Mouse (Mus musculus) layer of hippocampus, postnatal 10 days (tissue): ENCODE data around the gene Zbtb45. TPM values are rescaled to one million over a fixed set of nuclear protein-coding genes. Genes with fewer than 3 reads are reported as not detected.

Experiments used
- DNase-seq, 2 experiments: peaks; one replicate each; pipeline ENCODE4 v3.0.0; 2021; ENCODE audit warnings: low spot score in 2 of 2
- total RNA-seq, 2 experiments: library from RNA; stranded (reverse); gene quantifications; 2 replicates each; pipeline ENCODE4 v1.2.3; 2021

Zbtb45 gene
- total RNA-seq, 2 experiments from 2014 or later: 25.8 to 27.3 TPM

- no peak for DNase-seq
These were observed 52.3 kb downstream of the Zbtb45 start for GRCm38 (mm10) chr7:12957511-12957910.

- DNase-seq: no peak
These were observed 54.9 kb downstream of the Zbtb45 start for GRCm38 (mm10) chr7:12954896-12955295.

Other genes with a start within 250 kb of the Zbtb45 start
- gene Zscan18, start 206.4 kb downstream of the Zbtb45 start, total RNA-seq: 10 to 100 TPM; 19.9 to 25.0 TPM
- 10 to 100 TPM; 21.7 to 22.3 TPM for gene Zfp329, start 191.2 kb downstream of the Zbtb45 start, total RNA-seq
- 10 to 100 TPM; 13.6 to 21.8 TPM for gene Zfp110, start 175.3 kb downstream of the Zbtb45 start, total RNA-seq
- 1 to 10 TPM; 6.0 to 8.9 TPM for gene Zfp128, start 128.9 kb downstream of the Zbtb45 start, total RNA-seq
- gene Zscan22, start 112.2 kb downstream of the Zbtb45 start, total RNA-seq: 10 to 100 TPM; 12.1 to 13.1 TPM
- 100 to 1,000 TPM; 535 to 542 TPM for gene Rps5, start 87.7 kb downstream of the Zbtb45 start, total RNA-seq
- gene Rnf225, start 82.6 kb downstream of the Zbtb45 start, total RNA-seq: 1 to 10 TPM; 1.2 TPM
- gene Zfp324, start 44.2 kb downstream of the Zbtb45 start, total RNA-seq: 10 to 100 TPM; 14.7 to 15.7 TPM
- gene Zfp446, start 32.2 kb downstream of the Zbtb45 start, total RNA-seq: 1 to 10 TPM; 7.1 to 7.7 TPM
- gene Slc27a5, start 11.8 kb downstream of the Zbtb45 start, total RNA-seq: not detected
- gene Trim28, start 10.9 kb downstream of the Zbtb45 start, total RNA-seq: 100 to 1,000 TPM; 279 to 301 TPM
- gene Chmp2a, start 24.8 kb upstream of the Zbtb45 start, total RNA-seq: 100 to 1,000 TPM; 133 to 151 TPM
- gene Ube2m, start 28.2 kb upstream of the Zbtb45 start, total RNA-seq: 100 to 1,000 TPM; 198 to 220 TPM
- 10 to 100 TPM; 14.3 to 17.7 TPM for gene Mzf1, start 44.7 kb upstream of the Zbtb45 start, total RNA-seq
- not detected for gene Vmn1r85, start 85.1 kb upstream of the Zbtb45 start, total RNA-seq
- gene Vmn1r86, start 109.9 kb upstream of the Zbtb45 start, total RNA-seq: not detected
- gene Vmn1r87, start 130.1 kb upstream of the Zbtb45 start, total RNA-seq: not detected
- under 1 TPM; 0.11 to 0.25 TPM for gene Vmn1r88, start 149.5 kb upstream of the Zbtb45 start, total RNA-seq
- gene Vmn1r89, start 203.0 kb upstream of the Zbtb45 start, total RNA-seq: not detected